Mouse (Mus musculus) brown adipose tissue, adult 24 weeks (tissue): Measurements from ENCODE around the gene Selenow. TPM values are rescaled to one million over a fixed set of nuclear protein-coding genes. Genes with fewer than 3 reads are reported as not detected.

ENCODE experiments used
- H3K27ac ChIP-seq: fragments of 200-500 bp; replicated peaks from 2 replicates; pipeline ENCODE4 v1.5.1; 2012; ENCODE audit warnings: low read depth, mild to moderate bottlenecking, low read length
- H3K4me1 ChIP-seq: fragments of 200-500 bp; 2 replicates; pipeline ENCODE4 v1.6.1; 2012; ENCODE audit warnings: low read length, mixed read lengths; ENCODE audit not compliant: control insufficient read depth, insufficient read depth, insufficient read length
- H3K4me3 ChIP-seq: fragments of 200-500 bp; 2 replicates; pipeline ENCODE4 v1.5.1; 2012; ENCODE audit warnings: low read depth, mild to moderate bottlenecking, low read length, moderate library complexity; ENCODE audit not compliant: insufficient read depth
- polyA plus RNA-seq: library from polyadenylated mRNA; stranded (reverse); fragments of >200 nt; gene quantifications from 2 replicates; pipeline ENCODE4 v1.2.4, GENCODE M21; 2012; ENCODE audit not compliant: missing spikeins, insufficient read depth, insufficient read length

Gene Selenow
- polyA plus RNA-seq, 1 experiment, result 478 TPM

DNA sequence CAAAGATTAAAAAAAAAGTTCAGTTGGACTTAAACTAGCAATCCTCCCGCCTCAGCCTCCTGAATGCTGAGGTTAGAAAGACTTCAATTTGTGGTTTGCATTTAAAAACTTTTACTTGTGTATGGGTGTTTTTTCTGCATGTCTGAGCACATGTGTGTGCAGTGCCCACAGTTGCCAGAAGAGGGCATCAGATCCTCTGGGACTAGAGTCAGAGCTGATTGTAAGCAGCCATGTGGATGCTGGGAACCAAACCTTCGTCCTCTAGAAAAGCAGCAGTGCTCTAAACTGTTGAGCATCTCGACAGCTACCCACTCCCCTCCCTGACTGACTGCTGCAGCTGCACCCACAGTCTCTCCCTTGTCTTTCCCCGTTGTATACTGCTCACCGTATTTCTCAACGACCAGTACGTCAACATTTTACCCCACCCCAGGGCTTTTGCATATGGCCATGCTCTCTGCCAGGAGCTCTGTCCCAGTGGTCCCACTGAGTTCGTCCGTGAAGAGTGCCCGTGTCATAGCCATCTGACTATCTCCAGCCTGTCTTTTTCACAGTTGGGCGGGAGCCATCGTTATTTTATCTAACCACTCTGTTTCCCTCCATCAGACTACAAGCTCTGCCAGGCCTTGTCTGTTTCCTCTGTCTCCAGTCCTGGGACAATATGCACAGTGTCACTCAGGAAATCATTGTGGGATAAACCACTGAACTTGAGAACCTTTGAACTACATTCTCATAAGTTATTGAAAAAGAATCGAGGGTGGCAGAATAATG lies 31.3 kb upstream of the Selenow start:
- peak overlapping the region; percentile 57 for H3K27ac ChIP-seq
- no peak overlapping the region for H3K4me3 ChIP-seq
- H3K4me1 ChIP-seq, result peaks cover 32% of the 10 kb centered on the region

- H3K4me1 ChIP-seq, result peaks cover 33% of the 10 kb centered on the region
- H3K4me3 ChIP-seq, result no peak overlapping the region
- H3K27ac ChIP-seq, result 0 out of 2 replicates have a peak overlapping the region, but pooled peaks have one; percentile 30
Observed at GRCm38 (mm10) chr7:15952416-15952815, 30.2 kb upstream of the Selenow start.

DNA sequence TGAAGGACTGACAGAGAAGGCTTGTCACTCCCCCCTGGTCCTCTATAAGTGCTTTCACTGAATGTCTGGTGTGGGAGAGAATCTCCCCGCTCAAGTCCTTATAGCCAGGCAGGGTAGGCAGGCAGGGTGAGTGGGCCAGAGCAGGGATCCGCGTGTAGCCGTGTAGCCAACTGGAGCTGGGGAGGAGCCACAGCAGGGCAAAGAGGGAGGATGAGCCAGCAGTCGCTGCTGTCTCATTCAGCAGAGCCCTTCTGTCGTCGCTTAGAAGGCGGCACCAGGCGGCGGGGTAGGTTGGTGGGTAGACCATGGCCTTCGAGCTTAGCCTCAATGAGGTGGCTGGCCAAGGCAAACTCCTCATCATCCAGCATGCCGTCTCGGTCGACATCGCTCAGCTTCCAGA lies 27.8 kb upstream of the Selenow start:
- Histone ChIP-seq H3K27ac (peak overlapping the region; percentile 89), H3K4me1 (peaks cover 24% of the 10 kb centered on the region), H3K4me3 (no peak overlapping the region)

DNA sequence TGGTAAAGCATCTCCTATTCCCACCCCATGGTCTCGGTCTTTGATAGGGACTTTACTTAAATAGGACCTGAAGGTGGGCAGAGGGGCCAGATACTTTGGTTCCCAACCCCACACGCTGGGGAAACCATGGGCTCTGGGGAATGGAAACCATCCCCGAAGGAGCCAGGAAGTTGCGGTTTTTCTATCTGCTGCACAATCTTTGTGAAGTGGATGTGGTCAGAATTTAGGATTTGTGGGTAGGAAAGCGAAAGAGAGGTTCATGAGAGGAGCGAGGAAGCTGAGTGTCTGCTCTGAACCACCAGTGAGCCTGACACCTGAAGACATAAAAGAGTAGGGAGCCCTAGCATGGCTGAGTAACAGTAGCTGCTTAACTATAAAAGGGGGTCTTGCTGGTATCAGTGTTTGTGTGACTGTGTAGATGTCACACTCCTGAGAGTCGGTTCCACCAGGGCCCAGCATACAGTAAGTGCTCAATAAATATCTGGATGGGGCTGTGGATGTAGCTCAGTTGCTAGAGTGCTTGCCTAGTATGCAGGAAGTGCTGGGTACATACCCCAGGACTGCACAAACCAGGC lies 27.1 kb upstream of the Selenow start:
- H3K4me1 ChIP-seq, result peaks cover 26% of the 10 kb centered on the region
- H3K4me3 ChIP-seq, result no peak overlapping the region
- peak overlapping the region; percentile 89 for H3K27ac ChIP-seq

DNA sequence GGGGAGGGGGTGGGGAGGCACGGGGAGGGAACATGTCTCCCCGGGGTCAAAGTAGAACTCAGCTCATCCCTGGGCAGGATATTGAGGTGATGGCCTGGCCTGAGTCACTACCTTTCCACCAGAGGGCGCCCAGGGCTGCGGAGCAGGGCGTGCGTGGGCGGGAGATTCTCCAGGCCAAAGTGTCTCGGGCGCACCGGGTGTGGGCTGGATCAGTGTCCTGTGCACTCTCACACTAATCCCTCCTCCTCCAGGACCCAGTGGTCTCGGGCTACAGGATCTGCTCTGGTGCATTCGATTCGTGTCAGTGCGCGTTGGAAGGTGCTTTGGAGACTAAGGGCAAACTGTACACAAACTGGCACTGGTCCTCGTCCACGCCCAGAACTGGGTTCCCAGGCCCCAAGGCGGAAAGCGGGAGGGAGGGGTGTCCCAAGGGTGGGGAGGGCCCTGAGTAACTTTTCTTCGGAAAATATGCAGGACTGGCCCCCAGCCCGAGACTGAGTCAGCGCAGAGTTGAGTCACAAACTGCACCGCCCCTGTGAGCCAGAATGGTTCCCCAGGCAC lies 26.3 kb upstream of the Selenow start:
- peak overlapping the region; percentile 72 for H3K27ac ChIP-seq
- H3K4me1 ChIP-seq, result peaks cover 26% of the 10 kb centered on the region
- peak overlapping the region; percentile 24 for H3K4me3 ChIP-seq

- Histone ChIP-seq H3K4me3 (no peak overlapping the region), H3K27ac (peak overlapping the region; percentile 99), H3K4me1 (peaks cover 26% of the 10 kb centered on the region)
Observed at GRCm38 (mm10) chr7:15947653-15948260, 25.6 kb upstream of the Selenow start.

- H3K27ac ChIP-seq, result peak within 1 kb of the TSS; percentile 99
- H3K4me3 ChIP-seq, result peak within 1 kb of the TSS; percentile 91
- H3K4me1 ChIP-seq, result peaks cover 26% of the 10 kb centered on the region
Observed at GRCm38 (mm10) chr7:15945721-15946536, 23.7 kb upstream of the Selenow start, which contains the start of gene Nop53. Gene Nop53 (minus strand): TSS chr7:15946074.

DNA sequence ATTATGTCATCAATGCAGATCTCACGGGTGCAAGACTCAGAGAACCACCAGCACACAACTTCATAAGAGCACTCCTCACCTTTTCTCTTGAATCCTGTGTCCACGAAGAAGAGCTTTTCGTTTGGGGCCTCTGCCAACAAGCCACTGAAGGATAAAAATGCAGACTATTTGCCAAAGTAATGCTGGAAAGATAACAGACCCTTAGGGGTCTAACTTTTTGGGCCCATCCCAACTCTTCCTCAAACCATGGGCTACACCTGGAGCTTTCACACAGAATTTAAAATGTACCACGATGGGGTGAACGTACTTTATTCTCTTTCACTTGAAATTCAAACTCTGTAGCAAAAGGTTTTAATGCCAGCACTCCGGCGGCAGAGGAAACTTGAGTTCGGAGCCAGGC lies 23.0 kb upstream of the Selenow start:
- H3K27ac ChIP-seq, result peak overlapping the region; percentile 56
- peaks cover 24% of the 10 kb centered on the region for H3K4me1 ChIP-seq
- peak overlapping the region; percentile 91 for H3K4me3 ChIP-seq

GRCm38 (mm10) chr7:15944311-15944710 lies 22.1 kb upstream of the Selenow start:
- Histone ChIP-seq H3K27ac (no peak overlapping the region), H3K4me1 (peaks cover 15% of the 10 kb centered on the region), H3K4me3 (no peak overlapping the region)

DNA sequence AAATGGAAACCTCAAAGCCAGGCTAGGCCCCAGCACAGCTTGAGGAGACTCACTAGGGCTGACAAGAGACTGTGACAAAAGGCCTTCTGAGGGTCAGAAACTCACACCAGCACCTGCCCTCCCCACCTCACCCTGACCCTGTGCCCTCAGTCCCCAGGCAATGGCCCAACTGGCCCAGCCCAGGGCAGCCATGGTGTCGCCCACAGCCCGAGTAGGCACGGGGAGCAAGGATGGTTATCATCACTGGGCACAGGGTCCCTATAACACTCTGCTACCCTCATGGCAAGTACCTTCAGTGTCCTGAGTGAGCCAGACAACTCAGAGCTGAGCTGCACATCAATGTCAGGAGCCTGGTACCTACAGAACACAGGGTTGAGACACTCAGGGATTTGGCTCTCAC lies 16.4 kb upstream of the Selenow start:
- Histone ChIP-seq H3K27ac (no peak overlapping the region), H3K4me1 (peaks cover 4% of the 10 kb centered on the region; the same call in 1 of the 2 replicates), H3K4me3 (no peak overlapping the region)

GRCm38 (mm10) chr7:15937491-15937890 lies 15.3 kb upstream of the Selenow start:
- Histone ChIP-seq H3K4me1 (peaks cover 4% of the 10 kb centered on the region; the same call in 1 of the 2 replicates), H3K4me3 (no peak overlapping the region), H3K27ac (no peak overlapping the region)

DNA sequence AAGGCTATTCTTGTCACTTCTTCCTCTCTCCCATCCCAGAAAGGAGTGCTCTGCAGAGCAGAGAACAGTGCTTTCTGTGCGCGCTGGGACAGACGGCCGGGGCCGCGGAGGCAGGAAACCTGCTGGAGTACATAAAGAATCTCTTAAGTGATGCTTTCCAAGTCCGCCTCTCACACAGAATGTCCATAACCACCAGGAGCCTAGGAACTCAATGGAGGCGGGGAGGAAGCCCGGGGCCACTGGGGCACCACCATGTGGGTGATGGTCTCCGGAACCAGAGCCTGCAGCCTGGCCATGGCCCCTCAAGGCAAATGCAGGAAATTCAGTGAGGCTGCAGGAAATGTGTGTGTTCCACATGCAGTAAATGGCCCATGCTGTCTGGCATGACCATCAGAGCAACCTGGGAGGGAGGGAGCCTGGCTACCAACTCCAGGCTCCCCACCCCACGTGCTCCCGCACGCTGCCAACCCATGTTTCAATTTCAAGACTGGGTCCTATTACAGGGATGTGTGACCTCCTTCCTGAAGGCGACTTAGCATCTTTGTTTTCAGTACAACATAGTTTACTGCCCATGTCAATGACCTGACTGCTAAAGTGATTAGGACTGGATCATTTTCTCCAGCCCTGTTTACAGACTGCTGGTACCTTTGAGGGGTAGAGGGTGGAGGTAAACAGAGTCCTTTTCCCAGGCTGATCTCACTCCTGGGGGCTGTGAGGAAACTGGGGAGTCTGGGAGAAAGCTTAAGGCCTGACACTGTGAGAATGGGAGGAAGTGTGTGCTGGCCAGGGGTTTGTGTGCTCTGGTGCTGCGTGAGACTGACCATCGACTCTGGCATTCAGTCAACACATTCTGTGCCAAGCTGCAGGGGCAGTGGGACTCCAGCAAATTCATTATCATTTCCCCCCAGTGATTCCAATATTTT lies 11.5 kb upstream of the Selenow start:
- Histone ChIP-seq H3K27ac (peak overlapping the region; percentile 94), H3K4me1 (peaks cover 10% of the 10 kb centered on the region; the same call in 1 of the 2 replicates), H3K4me3 (0 out of 2 replicates have a peak overlapping the region, but pooled peaks have one; percentile 10)

DNA sequence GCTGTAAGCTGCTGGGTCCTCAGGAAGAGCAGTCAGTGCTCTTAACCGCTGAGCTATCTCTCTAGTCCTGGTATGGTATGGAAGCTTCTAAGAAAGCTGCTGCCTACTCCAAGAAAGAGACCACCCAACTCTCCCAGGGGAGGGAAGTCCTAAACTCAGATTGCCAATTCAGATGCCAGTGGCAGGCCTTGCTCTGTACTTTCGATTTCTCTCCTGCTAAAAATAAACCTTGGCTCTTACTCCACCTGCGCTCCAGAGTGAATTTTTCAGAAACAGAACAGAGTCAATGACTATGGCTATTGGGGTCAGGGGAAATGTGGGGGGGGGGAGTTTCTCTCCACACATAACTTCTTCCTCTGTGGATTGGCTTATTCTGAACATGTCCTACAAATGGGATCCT lies 9.4 kb upstream of the Selenow start:
- peak overlapping the region; percentile 80; the same call in 1 of the 2 replicates for H3K27ac ChIP-seq
- H3K4me3 ChIP-seq, result no peak overlapping the region
- peaks cover 10% of the 10 kb centered on the region; the same call in 1 of the 2 replicates for H3K4me1 ChIP-seq

GRCm38 (mm10) chr7:15930543-15930942 lies 8.3 kb upstream of the Selenow start:
- Histone ChIP-seq H3K27ac (no peak overlapping the region), H3K4me3 (no peak overlapping the region), H3K4me1 (peaks cover 10% of the 10 kb centered on the region; the same call in 1 of the 2 replicates)
